Mouse (Mus musculus) hindbrain, embryonic 16.5 days (tissue): ENCODE results near the gene Spcs3. TPM values are rescaled to one million over a fixed set of nuclear protein-coding genes. Genes with fewer than 3 reads are reported as not detected.

Experiments used
- ATAC-seq: fragments of 200-750 bp; cut with Nextera tagmentation; 2 replicates; pipeline ENCODE4 v1.8.0; 2017; ENCODE audit warnings: moderate TSS enrichment, moderate library complexity
- H3K27ac ChIP-seq: fragments of 300-500 bp; sonication (generic); 2 replicates; pipeline ENCODE4 v1.5.1; 2014; ENCODE audit warnings: low read depth, mild to moderate bottlenecking, control low read depth, low read length, moderate library complexity
- H3K27me3 ChIP-seq: fragments of 300-500 bp; sonication (generic); replicated peaks from 2 replicates; pipeline ENCODE4 v1.6.1; 2014; ENCODE audit warnings: low read length; ENCODE audit not compliant: control insufficient read depth, insufficient read depth
- H3K36me3 ChIP-seq: fragments of 300-500 bp; sonication (generic); 2 replicates; pipeline ENCODE4 v1.6.1; 2014; ENCODE audit warnings: mild to moderate bottlenecking, low read length, moderate library complexity, mixed read lengths; ENCODE audit not compliant: control insufficient read depth, insufficient read depth
- H3K4me1 ChIP-seq: fragments of 300-500 bp; sonication (generic); 2 replicates; pipeline ENCODE4 v1.6.1; 2014; ENCODE audit warnings: low read depth, low read length; ENCODE audit not compliant: control insufficient read depth, insufficient read depth
- H3K4me2 ChIP-seq: fragments of 300-500 bp; sonication (generic); 2 replicates; pipeline ENCODE4 v1.6.1; 2014; ENCODE audit warnings: mild to moderate bottlenecking, low read length, control low read depth, moderate library complexity
- H3K4me3 ChIP-seq: fragments of 300-500 bp; sonication (generic); 2 replicates; pipeline ENCODE4 v1.5.1; 2014; ENCODE audit warnings: mild to moderate bottlenecking, low read length, control low read depth, moderate library complexity
- H3K9ac ChIP-seq: fragments of 300-500 bp; sonication (generic); 2 replicates; pipeline ENCODE4 v1.6.1; 2014; ENCODE audit warnings: low read depth, mild to moderate bottlenecking, control low read depth, low read length, moderate library complexity
- H3K9me3 ChIP-seq: fragments of 300-500 bp; sonication (generic); 2 replicates; pipeline ENCODE4 v1.6.1; 2014; ENCODE audit warnings: mild to moderate bottlenecking, low read length, moderate library complexity; ENCODE audit not compliant: control insufficient read depth
- WGBS: fragments of 180-500 bp; shearing (Covaris S2); extraction: QIAGEN DNeasy Blood & Tissue Kit; methylation state at CpG from one replicate; pipeline ENCODE4 v1.1.7; 2014; 5-methylcytosine and 5-hydroxymethylcytosine counted together
- polyA plus RNA-seq: library from polyadenylated mRNA; unstranded; fragments of >200 nt; fragmentation: Nextera tagmentation; extraction: Ambion mirVana; gene quantifications from 2 replicates; pipeline ENCODE4 v1.2.1, GENCODE M21; 2015

Gene Spcs3
- polyA plus RNA-seq, 1 experiment from 2014 or later, result 48.5 TPM

GRCm38 (mm10) chr8:54548383-54548782, 18.6 kb upstream of the Spcs3 start:
- ATAC-seq, result peak; percentile 80
- no peak overlapping the region for H3K4me2 ChIP-seq
- H3K4me1 ChIP-seq, result no peaks in the 10 kb centered on the region
- no peaks in the 10 kb centered on the region for H3K36me3 ChIP-seq
- H3K4me3 ChIP-seq, result no peak overlapping the region
- no peaks in the 10 kb centered on the region for H3K9me3 ChIP-seq
- H3K27me3 ChIP-seq, result no peaks in the 10 kb centered on the region
- no peak overlapping the region for H3K27ac ChIP-seq
- 67% methylated on average over 6 of the region's 6 CpGs for WGBS
- H3K9ac ChIP-seq, result no peak overlapping the region

DNA sequence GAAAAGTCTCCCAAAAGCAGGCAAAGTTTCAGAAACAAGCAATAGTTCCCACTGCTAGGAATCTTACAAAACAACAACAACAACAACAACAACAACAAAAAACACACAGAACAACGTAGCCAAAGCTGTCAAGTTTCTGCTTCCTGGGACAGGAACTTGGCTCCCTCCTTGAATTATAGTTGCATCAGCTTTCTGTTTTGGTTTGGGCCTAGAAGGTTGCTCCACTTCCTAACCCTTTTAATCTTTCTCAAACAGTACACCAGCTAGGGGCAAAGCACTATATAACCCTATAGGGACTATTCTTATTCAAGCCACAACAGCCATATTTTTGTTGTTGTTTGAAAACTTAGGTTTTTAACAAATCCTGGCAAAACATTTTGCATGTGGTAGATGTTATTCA, 11.5 kb upstream of the Spcs3 start:
- Histone ChIP-seq H3K27me3 (no peaks in the 10 kb centered on the region), H3K9me3 (no peaks in the 10 kb centered on the region), H3K27ac (no peak overlapping the region), H3K4me1 (no peaks in the 10 kb centered on the region), H3K4me2 (no peak overlapping the region), H3K4me3 (no peak overlapping the region), H3K36me3 (no peaks in the 10 kb centered on the region), H3K9ac (no peak overlapping the region)
- ATAC-seq, result no peak
- 88% methylated on average over 1 of the region's 1 CpGs for WGBS

- Histone ChIP-seq H3K27me3 (no peaks in the 10 kb centered on the region), H3K4me1 (no peaks in the 10 kb centered on the region), H3K36me3 (no peaks in the 10 kb centered on the region), H3K9ac (no peak overlapping the region), H3K27ac (no peak overlapping the region), H3K4me2 (no peak overlapping the region), H3K4me3 (no peak overlapping the region), H3K9me3 (no peaks in the 10 kb centered on the region)
- ATAC-seq, result no peak
- 95% methylated on average over 3 of the region's 3 CpGs for WGBS
Observed at GRCm38 (mm10) chr8:54537285-54537684, 7.5 kb upstream of the Spcs3 start.

DNA sequence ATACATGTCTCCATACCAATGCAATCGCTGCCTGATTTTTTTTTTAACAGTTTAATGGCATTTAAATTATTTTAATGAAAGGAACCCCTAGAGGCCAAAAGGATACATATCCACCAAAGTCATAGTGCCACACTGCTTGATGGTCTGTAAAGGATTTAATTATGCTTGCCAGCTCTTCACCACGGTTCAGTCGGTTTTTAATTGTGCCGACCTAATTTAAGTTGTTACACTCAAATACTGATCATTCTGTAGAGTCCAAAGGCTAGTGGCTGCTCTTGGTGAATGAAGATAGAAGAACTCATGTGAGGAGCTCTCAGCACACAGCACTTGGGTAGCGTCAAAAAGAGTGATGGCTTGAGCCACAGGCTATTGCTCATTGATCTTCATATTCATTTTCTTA, 5.4 kb upstream of the Spcs3 start:
- Histone ChIP-seq H3K9me3 (no peaks in the 10 kb centered on the region), H3K4me2 (no peak overlapping the region), H3K36me3 (no peaks in the 10 kb centered on the region), H3K4me1 (0 out of 2 replicates have a peak, but pooled peaks cover 2% of the 10 kb centered on the region), H3K27ac (no peak overlapping the region), H3K4me3 (no peak overlapping the region), H3K27me3 (no peaks in the 10 kb centered on the region), H3K9ac (no peak overlapping the region)
- 74% methylated on average over 5 of the region's 5 CpGs for WGBS
- no peak for ATAC-seq

DNA sequence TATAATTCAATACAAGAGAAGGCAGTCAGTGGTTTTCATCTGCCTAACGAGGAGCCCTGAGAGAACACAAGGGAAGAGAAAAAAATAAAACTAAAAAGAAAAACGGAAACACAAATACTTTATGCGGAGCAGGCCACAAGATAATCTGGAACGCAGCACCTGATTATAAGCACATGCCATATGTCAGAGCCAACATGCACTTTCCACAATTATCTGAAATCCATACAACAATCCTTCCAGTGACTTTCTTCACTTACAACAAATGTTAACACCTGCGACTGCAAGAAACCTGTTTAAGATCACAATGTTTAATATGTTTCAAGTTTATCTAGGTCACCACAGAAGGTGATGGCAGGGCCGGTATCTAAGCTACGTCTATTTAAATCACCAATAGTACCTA, 1.2 kb downstream of the Spcs3 start:
- WGBS, result 54% methylated on average over 7 of the region's 7 CpGs
- no peak for ATAC-seq
- H3K4me1 ChIP-seq, result peaks cover 15% of the 10 kb centered on the region
- H3K4me2 ChIP-seq, result peak overlapping the region; percentile 59
- H3K9me3 ChIP-seq, result no peaks in the 10 kb centered on the region
- H3K27me3 ChIP-seq, result no peaks in the 10 kb centered on the region
- H3K27ac ChIP-seq, result no peak overlapping the region
- peak overlapping the region; percentile 97; the same call in 1 of the 2 replicates for H3K9ac ChIP-seq
- peak overlapping the region; percentile 88 for H3K4me3 ChIP-seq
- H3K36me3 ChIP-seq, result 0 out of 2 replicates have a peak, but pooled peaks cover 3% of the 10 kb centered on the region

DNA sequence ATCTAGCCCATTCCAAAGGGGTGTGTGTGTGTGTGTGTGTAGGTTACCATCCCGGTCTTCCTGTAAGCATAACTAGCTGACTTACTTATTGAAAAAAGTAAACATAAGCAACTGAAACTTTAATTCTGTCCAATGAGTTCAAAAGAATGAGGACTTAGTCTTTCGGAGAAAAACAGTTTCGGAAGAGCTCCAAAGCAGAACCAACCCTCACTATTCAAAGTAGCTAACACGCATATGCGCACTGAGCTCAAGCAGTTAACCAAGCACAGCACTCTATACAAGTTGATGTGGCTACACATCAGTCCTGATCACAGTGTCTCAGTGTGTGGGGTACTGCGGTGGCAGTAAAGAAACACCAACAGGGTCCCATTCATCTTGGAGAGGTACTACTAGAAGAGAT, 3.1 kb downstream of the Spcs3 start:
- Histone ChIP-seq H3K4me1 (peaks cover 15% of the 10 kb centered on the region), H3K9ac (no peak overlapping the region), H3K4me2 (no peak overlapping the region), H3K36me3 (peaks cover 5% of the 10 kb centered on the region; the same call in 1 of the 2 replicates), H3K27ac (no peak overlapping the region), H3K9me3 (no peaks in the 10 kb centered on the region), H3K27me3 (no peaks in the 10 kb centered on the region), H3K4me3 (no peak overlapping the region)
- no peak for ATAC-seq
- 98% methylated on average over 6 of the region's 6 CpGs for WGBS

- H3K4me1 ChIP-seq, result peaks cover 14% of the 10 kb centered on the region
- no peak overlapping the region for H3K4me2 ChIP-seq
- H3K9me3 ChIP-seq, result no peaks in the 10 kb centered on the region
- H3K4me3 ChIP-seq, result no peak overlapping the region
- H3K27ac ChIP-seq, result no peak overlapping the region
- H3K27me3 ChIP-seq, result no peaks in the 10 kb centered on the region
- ATAC-seq, result no peak
- H3K9ac ChIP-seq, result no peak overlapping the region
- H3K36me3 ChIP-seq, result peaks cover 6% of the 10 kb centered on the region; the same call in 1 of the 2 replicates
- WGBS, result 95% methylated on average over 2 of the region's 2 CpGs
Observed at GRCm38 (mm10) chr8:54525606-54526005, 4.2 kb downstream of the Spcs3 start.

- no peak for ATAC-seq
- Histone ChIP-seq H3K27ac (no peak overlapping the region), H3K4me3 (no peak overlapping the region), H3K4me1 (no peaks in the 10 kb centered on the region), H3K4me2 (no peak overlapping the region), H3K9me3 (no peaks in the 10 kb centered on the region), H3K36me3 (peaks cover 12% of the 10 kb centered on the region), H3K27me3 (no peaks in the 10 kb centered on the region), H3K9ac (no peak overlapping the region)
- 69% methylated on average over 4 of the region's 4 CpGs for WGBS
Observed at GRCm38 (mm10) chr8:54520516-54520915, 9.3 kb downstream of the Spcs3 start.

GRCm38 (mm10) chr8:54518756-54519460, 10.9 kb downstream of the Spcs3 start:
- no peak for ATAC-seq
- Histone ChIP-seq H3K4me1 (no peaks in the 10 kb centered on the region), H3K4me2 (no peak overlapping the region), H3K9ac (no peak overlapping the region), H3K36me3 (peaks cover 10% of the 10 kb centered on the region), H3K27me3 (no peaks in the 10 kb centered on the region), H3K4me3 (no peak overlapping the region), H3K9me3 (no peaks in the 10 kb centered on the region), H3K27ac (no peak overlapping the region)
- 80% methylated on average over 10 of the region's 10 CpGs for WGBS
